Mouse (Mus musculus) G1E (cell line): ENCODE results near the gene Gabpb2. TPM values are rescaled to one million over a fixed set of nuclear protein-coding genes. Genes with fewer than 3 reads are reported as not detected.

ENCODE experiments used
- ATAC-seq: 2 replicates; pipeline ENCODE4 v1.8.0; 2016; ENCODE audit warnings: mild to moderate bottlenecking; ENCODE audit not compliant: insufficient number of reproducible peaks, poor library complexity, low FRiP score, severe bottlenecking; ENCODE audit errors: extremely low read depth
- DNase-seq: peaks from one replicate; pipeline ENCODE4 v3.0.0; 2012; ENCODE audit warnings: low spot score
- H3K27me3 ChIP-seq: 2 replicates; pipeline ENCODE4 v1.6.1; 2012; ENCODE audit warnings: mild to moderate bottlenecking, low read length, inconsistent platforms; ENCODE audit not compliant: insufficient read depth
- H3K36me3 ChIP-seq: replicated peaks from 2 replicates; pipeline ENCODE3; 2012; ENCODE audit warnings: mild to moderate bottlenecking, inconsistent platforms
- H3K4me1 ChIP-seq: 2 replicates; pipeline ENCODE4 v1.6.1; 2012; ENCODE audit warnings: low read depth, low read length, inconsistent platforms, mixed read lengths; ENCODE audit not compliant: insufficient read depth
- H3K4me3 ChIP-seq: 2 replicates; pipeline ENCODE4 v1.5.1; 2012; ENCODE audit warnings: low read depth, mild to moderate bottlenecking, inconsistent platforms, low read length, moderate library complexity, mixed read lengths
- H3K9me3 ChIP-seq: replicated peaks from 2 replicates; pipeline ENCODE4 v1.6.1; 2012; ENCODE audit warnings: inconsistent platforms
- CTCF ChIP-seq: IDR thresholded peaks from 2 replicates; pipeline ENCODE4 v1.5.1; 2012; ENCODE audit warnings: low read depth, low read length, inconsistent platforms, mixed read lengths
- GATA1 ChIP-seq: IDR thresholded peaks from 2 replicates; pipeline ENCODE4 v1.6.1; 2012; ENCODE audit warnings: borderline replicate concordance, low read length, inconsistent platforms, mixed read lengths
- GATA2 ChIP-seq: IDR thresholded peaks from 2 replicates; pipeline ENCODE4 v1.6.1; 2012; ENCODE audit warnings: low read depth, low read length, inconsistent platforms, borderline replicate concordance
- POLR2AphosphoS5 ChIP-seq: IDR thresholded peaks from 2 replicates; pipeline ENCODE4 v1.6.1; 2012; ENCODE audit warnings: low read depth, low read length, inconsistent platforms; ENCODE audit not compliant: insufficient replicate concordance
- TAL1 ChIP-seq: conservative IDR thresholded peaks from 2 replicates; pipeline ENCODE4 v1.6.1; 2012; ENCODE audit warnings: low read depth, low read length, inconsistent platforms, mixed read lengths
- polyA plus RNA-seq: library from polyadenylated mRNA; stranded (reverse); fragments of >175 nt; gene quantifications from 2 replicates; pipeline ENCODE4 v1.2.3, GENCODE M21; 2012
- total RNA-seq, 2 experiments: library from RNA; stranded (forward) in 1 of 2; stranded (reverse) in 1 of 2; fragments of 200-1000 nt in 1 of 2; fragments of >200 nt in 1 of 2; fragmentation: Nextera tagmentation in 1 of 2; gene quantifications; 2 replicates each; pipeline ENCODE4 v1.2.3; 2014 to 2017

Gabpb2 gene
- total and polyA plus RNA-seq, 3 experiments, result 6.2 to 110 (median 62.8) TPM

DNA sequence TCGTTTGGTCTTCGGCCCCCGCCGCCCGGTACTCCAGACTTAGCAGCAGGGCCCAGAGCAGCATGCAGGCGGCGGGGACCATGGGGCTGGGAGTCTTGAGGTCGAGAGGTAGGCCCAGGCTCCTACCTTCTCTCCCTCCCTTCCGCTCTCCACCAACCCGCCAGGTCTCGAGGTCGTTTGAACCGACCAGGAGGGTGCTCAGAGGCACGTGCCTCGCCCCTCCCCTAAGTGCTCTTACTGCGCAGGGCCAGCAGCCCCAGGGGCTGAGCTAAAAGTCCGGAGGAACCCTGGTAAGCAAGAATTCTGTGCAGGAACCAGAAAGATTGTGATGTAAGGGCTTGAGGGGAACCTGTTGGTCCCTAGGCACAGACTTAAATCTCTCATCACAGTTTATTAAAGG, 23.2 kb upstream of the Gabpb2 start:
- peaks cover 7% of the 10 kb centered on the region; the same call in 1 of the 2 replicates for H3K4me1 ChIP-seq
- H3K9me3 ChIP-seq, result no peaks in the 10 kb centered on the region
- DNase-seq (no peak), ATAC-seq (no peak)
- H3K4me3 ChIP-seq, result no peak overlapping the region
- TF ChIP-seq GATA2 (no peak), CTCF (no peak), GATA1 (no peak), POLR2AphosphoS5 (no peak), TAL1 (no peak)
- H3K27me3 ChIP-seq, result no peaks in the 10 kb centered on the region
- H3K36me3 ChIP-seq, result peaks cover 41% of the 10 kb centered on the region

DNA sequence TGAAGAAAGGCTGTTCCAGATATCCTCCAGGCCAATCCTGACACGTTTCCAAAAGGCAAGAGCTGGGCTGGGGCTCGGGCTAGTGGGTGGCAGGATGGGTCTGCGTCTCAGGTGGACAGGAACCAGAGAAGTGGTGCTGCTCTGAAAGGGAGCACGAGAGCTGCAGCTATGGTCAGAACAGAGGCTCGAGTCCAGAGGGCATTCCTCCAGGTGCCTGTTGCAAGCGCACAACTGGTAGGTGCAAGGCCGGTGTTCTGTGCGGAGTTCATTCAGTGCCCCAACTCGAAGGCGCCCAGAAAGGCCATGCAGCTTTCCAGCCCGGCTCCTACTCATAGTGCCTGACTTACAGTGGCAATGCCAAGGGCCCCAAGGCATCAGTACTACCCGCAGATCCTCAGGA, 22.3 kb upstream of the Gabpb2 start:
- no peak for ATAC-seq
- DNase-seq, result no peak
- no peaks in the 10 kb centered on the region for H3K27me3 ChIP-seq
- TF ChIP-seq CTCF (no peak), GATA1 (no peak), POLR2AphosphoS5 (0 out of 2 replicates have a peak, but pooled peaks have one; percentile 26), GATA2 (no peak)
- peaks cover 10% of the 10 kb centered on the region for H3K4me1 ChIP-seq
- peaks cover 50% of the 10 kb centered on the region for H3K36me3 ChIP-seq
- H3K9me3 ChIP-seq, result no peaks in the 10 kb centered on the region
- no peak overlapping the region for H3K4me3 ChIP-seq

- no peak for DNase-seq
- no peak for TF ChIP-seq CTCF
- TF ChIP-seq GATA1, result no peak
- no peak for TF ChIP-seq GATA2
- TF ChIP-seq POLR2AphosphoS5, result no peak
- TF ChIP-seq TAL1, result no peak
- Histone ChIP-seq H3K4me3 (no peak overlapping the region), H3K4me1 (peaks cover 10% of the 10 kb centered on the region), H3K27me3 (no peaks in the 10 kb centered on the region), H3K36me3 (peaks cover 60% of the 10 kb centered on the region), H3K9me3 (no peaks in the 10 kb centered on the region)
- no peak for ATAC-seq
These were observed 21.3 kb upstream of the Gabpb2 start for GRCm38 (mm10) chr3:95239022-95239421.

- Histone ChIP-seq H3K27me3 (no peaks in the 10 kb centered on the region), H3K9me3 (no peaks in the 10 kb centered on the region), H3K4me1 (peaks cover 17% of the 10 kb centered on the region), H3K36me3 (peaks cover 74% of the 10 kb centered on the region), H3K4me3 (no peak overlapping the region)
- TF ChIP-seq GATA1 (no peak), CTCF (no peak), POLR2AphosphoS5 (no peak), GATA2 (no peak), TAL1 (no peak)
- ATAC-seq (no peak), DNase-seq (no peak)
These were observed 19.9 kb upstream of the Gabpb2 start for GRCm38 (mm10) chr3:95237541-95238099.

DNA sequence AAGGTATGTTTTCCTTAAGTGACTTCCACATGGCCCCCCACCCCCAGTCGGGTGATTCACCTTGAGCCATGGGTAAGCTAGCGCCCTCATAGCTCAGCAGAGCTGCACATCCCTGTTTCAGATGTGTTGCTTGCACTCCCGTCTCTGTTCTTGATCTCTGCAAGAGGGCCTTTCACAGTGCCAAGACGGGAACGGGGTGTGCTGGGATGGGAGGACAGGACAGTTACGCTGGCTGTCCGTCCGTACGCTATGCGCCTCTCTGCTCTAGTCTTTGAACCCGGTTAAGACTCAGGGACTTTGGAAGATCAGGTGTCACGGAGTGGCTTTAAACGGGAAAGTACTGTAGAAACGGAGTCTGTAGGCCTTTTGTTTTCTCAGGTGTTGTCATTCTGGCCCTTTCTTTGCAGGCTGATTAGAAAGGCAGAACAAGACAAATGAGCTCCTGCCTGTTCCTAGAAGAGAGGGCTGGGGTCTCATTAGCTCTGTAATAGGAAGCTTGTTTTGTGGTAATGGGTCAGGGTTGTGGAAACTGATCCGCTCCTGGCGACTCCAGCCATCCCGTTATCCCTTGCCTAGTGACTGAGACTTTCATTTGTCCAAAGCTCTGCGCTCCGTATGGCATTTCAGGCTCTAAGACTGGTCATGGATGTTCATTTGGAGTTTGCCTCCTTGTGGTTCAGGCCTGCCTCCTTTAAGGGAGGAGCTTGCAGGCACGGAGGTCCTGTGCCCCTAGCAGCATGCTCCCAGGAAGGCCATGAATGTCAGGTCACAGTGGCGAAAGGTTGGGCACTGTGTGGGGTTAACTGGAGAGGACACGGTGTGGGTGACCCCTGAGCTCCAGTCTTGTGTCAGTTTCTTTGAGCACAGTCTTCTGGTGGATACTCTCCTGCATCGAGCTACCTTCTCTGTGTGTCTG, 17.9 kb upstream of the Gabpb2 start:
- TF ChIP-seq GATA2 (no peak), TAL1 (no peak), GATA1 (no peak), CTCF (no peak), POLR2AphosphoS5 (no peak)
- DNase-seq (no peak), ATAC-seq (no peak)
- Histone ChIP-seq H3K9me3 (no peaks in the 10 kb centered on the region), H3K4me1 (peaks cover 37% of the 10 kb centered on the region), H3K36me3 (peaks cover 93% of the 10 kb centered on the region), H3K4me3 (no peak overlapping the region), H3K27me3 (no peaks in the 10 kb centered on the region)

DNA sequence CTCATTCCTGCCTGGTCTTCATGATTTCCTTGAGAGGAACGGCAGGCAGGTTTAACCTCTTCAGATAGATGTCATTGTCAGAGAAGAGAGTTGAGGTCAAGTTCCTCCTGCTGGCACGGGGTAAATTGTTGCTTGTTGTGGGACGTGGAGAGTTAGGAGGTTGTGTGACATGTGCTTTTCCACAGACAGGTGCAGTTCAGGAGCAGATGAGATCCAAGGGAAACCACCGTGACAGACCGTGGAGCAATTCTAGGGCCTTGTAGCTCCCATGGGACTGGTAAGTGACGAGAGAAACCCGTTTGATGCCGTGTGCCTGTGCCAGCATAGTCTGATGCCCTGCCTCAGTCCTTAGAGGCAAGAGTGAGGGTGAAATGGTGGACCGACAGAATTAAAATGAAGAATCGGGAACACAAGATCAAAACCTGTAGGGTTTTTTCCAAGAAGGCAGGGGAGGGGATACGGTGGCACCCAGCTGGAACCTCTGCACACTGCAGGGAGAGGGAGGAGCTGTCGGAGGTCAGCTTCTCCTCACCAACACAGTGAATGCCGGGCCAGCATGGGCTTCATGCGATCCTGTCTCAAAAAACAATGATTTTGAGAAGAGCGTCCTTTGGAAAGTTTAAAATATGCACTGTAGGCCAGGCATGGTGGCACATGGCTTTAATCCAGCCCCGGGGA, 15.7 kb upstream of the Gabpb2 start:
- TF ChIP-seq CTCF, result no peak
- TF ChIP-seq POLR2AphosphoS5, result no peak
- no peak for TF ChIP-seq GATA2
- TF ChIP-seq GATA1, result no peak
- TF ChIP-seq TAL1, result no peak
- peaks cover 48% of the 10 kb centered on the region for H3K4me1 ChIP-seq
- no peak for DNase-seq
- peaks cover 81% of the 10 kb centered on the region for H3K36me3 ChIP-seq
- H3K4me3 ChIP-seq, result no peak overlapping the region
- H3K9me3 ChIP-seq, result no peaks in the 10 kb centered on the region
- H3K27me3 ChIP-seq, result no peaks in the 10 kb centered on the region
- no peak for ATAC-seq
